Mouse (Mus musculus) lung, postnatal 25 days (tissue): Measurements from ENCODE around the gene Fxn.

Experiments
- DNase-seq: peaks from one replicate; pipeline ENCODE4 v3.0.0; 2022; ENCODE audit warnings: low spot score

Fxn gene

DNA sequence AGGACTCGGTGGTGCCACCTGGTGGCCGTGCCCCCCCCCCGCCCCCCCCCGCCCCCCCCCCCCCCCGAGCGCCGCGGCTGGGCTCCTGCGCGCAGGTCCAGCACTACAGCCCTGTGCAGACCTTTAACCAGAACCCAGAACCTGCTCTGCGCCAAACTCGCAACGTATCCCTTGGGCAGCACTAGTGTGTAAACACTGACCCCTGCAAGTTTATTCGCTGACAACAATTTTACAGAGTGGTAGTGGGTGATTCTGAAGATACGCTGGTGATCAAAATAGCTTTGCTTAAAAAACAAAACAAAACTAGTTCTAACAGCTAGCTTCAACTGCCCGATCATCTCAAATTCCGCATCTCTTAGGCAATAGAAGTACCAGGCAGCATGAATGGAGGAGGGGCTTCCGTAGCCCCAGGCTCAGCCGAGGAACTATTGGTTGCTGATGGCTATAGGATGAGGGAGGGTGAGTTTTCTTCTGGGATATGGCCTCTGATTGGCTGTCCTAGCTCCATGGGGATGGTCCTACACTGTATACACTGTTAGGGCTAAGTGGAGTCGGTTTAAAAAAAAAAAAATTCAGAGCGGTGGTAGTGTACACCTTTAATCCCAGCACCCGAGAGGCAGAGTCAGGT lies at the start of gene Fxn:
Gene Fxn, minus strand, starts transcription at position 5 of the 628 bp plus-strand sequence.
- peak; percentile 16 for DNase-seq

DNA sequence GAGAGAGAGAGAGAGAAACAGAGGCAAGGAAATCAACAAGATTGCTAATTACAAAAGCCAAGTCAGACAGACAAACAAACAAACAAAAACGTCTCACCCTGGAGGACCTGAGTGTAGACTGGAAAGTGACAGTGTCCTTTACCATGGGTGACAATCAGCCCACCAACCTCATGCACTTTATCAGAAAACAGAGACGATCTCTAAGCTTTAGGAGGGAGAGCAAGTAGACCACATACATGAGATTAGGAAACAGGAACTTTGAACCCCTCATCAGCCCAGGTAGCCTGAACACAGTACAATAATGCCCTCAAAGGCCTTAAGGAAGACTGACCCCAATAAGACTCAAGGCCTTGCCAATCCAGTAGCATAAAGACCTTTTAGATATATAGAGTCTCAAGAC lies 47.5 kb upstream of the Fxn start:
- no peak for DNase-seq

DNA sequence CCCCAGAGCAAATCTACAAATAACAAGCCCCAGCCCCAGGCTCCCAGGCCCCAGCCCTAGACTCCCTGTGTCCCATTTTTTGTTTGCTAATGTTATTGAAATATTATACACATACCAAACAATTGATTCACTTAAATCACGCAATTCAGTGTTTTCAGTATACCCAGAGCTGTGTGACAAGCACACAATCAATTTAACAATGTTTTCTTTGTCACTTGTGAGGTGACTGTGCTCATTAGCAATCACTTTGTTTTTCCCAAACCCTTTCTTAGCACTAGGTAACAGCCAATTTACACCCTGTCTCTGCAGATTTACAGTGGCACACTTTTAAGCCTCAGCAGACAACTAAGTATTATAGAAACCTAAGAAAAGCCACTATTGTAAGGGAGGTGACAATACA lies 46.6 kb upstream of the Fxn start:
- no peak for DNase-seq

- DNase-seq: no peak
These were observed 45.3 kb upstream of the Fxn start for GRCm38 (mm10) chr19:24325692-24326091.

DNA sequence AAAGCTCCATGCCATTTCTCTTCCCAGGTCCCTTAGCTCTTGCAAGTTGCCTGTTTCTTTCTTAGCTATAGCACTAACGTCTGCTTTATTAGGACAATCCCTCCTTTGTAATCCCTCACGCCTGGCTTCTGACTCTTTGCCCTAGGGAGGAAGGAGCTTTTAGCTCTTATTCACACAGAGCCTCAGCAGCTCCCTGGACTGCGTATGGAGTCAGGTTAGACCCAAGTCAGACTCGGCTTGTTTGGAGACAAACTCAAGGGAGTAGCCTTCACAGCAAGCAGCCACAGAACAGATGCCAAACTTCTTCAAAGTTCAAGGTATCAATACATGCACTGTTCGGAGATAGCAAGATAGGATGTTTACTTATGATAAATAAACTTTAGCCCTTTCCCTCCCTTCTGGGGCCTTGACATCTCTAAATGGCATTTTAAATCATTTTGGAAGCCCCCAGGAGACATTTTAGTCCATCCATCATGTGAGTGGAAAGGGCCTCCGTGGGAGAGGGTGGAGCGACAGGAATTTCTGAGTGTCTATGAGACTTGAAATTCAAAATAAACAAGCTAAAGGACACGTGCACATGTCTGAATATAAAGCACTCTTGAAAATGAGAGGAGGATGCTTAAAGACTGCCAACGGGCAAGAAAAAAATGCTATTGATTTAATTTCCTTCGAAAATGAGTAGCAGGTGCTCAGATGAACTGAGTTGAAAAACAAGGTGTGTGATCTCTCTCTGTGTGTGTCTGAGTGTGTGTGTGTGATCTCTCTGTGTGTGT lies 43.6 kb upstream of the Fxn start:
- DNase-seq: no peak

- no peak for DNase-seq
These were observed 41.5 kb upstream of the Fxn start for GRCm38 (mm10) chr19:24321900-24322311.

- DNase-seq: peak; percentile 63
These were observed 41.0 kb upstream of the Fxn start for GRCm38 (mm10) chr19:24321211-24321899.

DNA sequence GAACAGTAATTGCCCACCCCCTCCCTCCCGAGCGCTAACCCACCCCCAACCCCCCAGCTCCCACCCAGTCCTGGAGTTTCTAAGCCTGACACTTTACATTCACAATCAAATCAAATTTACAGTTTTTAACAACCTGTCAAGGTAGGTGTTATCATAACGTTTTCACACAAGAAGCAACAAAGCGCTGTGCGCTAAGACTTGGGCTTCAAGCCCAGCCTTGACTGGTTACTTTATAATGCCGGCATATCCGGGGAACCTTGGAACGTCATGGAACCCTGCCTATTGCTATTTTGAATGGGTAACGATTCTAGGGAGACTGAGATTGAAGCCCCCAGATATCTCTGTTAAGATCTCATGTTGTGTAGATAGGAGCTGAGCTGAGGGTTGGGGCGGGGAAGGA lies 37.8 kb upstream of the Fxn start:
- no peak for DNase-seq

DNA sequence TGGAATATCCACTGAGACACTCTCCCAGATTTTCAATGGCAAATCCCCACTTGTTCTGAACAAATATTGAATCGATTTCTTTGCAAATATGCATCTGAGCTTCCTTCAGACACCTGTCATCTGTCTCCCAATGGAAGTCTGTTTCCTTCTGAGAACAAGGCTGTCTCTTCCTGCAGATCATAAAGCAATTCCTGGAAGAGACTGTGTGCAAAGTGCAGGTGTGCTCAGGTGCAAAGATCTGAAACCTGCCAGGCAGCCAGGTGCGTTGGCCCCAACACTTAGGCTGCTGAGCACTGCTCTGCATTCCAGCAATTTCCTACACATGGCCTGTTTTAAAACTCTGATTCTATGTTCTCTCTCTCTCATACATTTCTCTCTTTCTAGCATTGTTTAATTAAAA lies 37.3 kb upstream of the Fxn start:
- DNase-seq: no peak

- DNase-seq: no peak
These were observed 36.7 kb upstream of the Fxn start for GRCm38 (mm10) chr19:24317038-24317591.

DNA sequence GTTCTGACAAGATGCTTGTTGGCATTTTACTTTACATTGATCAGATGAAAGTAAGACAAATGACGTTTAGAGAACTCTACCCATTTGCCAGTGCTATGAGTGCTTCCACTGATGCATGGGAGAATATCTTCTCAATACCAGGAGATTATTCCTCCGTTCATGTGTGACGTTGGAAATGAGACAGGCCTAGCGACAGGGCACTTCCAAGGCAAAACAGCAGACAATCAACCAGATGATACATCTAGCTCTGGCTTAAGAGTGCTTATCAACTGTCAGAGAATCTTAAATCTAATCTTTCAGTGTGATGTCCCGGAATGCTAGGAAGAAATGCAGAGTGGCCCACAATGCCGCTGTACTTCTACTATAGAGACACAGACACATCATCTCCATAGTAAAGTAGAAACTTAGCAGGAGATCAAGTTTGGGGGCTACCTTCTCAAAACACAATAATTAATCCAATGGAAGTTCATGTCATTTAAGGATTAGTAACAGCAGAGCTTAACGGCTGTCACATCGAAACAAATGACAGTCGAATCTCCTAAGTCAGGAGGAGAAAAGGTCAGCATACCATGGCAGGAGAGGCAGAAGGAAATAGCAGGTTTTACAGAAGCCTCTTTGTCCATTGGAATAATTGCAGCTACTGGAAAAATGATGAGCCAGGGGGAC lies 35.8 kb upstream of the Fxn start:
- no peak for DNase-seq

GRCm38 (mm10) chr19:24315234-24315633 lies 34.8 kb upstream of the Fxn start:
- DNase-seq: no peak

DNA sequence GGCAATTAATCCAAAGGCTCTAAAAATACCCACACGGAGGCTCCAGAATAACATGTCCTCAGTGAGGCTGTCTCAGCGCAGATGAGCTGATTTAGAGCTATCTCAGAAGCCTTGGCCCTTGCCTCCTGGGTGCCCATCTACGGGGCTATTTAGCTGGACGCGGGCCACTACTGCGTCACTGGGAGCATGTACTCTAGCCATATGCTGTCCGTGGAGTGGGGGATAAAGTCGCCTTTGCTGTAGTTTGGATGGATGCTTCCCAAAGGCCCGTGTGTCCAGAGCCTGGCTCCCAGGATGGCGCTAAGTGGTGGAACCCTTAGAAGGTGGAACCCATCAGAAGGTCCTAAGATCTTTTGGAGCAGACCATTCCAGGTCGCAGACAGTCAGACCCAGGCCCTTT lies 34.3 kb upstream of the Fxn start:
- no peak for DNase-seq

GRCm38 (mm10) chr19:24312556-24313342 lies 32.3 kb upstream of the Fxn start:
- no peak for DNase-seq

DNA sequence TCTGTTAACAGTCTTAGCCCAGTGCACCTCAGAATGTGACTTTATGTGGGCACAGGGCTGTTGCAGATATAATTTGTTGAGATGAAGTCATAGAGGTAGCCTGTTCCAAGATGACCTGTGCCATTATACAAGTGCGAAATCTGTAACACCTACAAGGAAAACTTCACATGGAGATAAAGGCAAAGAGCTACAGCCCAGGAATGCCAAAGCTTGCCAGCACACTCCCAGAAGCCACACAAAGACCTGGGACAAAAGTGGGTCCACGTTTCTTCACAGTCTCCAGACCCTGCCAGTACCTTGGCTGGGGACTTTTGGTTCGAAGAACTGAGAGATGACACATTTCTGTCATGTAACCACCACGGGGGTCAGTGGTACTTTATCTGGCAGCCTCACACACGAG lies 31.6 kb upstream of the Fxn start:
- DNase-seq: no peak

- peak; percentile 49 for DNase-seq
These were observed 27.9 kb upstream of the Fxn start for GRCm38 (mm10) chr19:24308305-24308705.

- peak; percentile 52 for DNase-seq
These were observed 27.1 kb upstream of the Fxn start for GRCm38 (mm10) chr19:24307271-24308221.

- DNase-seq: no peak
These were observed 25.9 kb upstream of the Fxn start for GRCm38 (mm10) chr19:24306351-24306750.

- DNase-seq: no peak
These were observed 21.8 kb upstream of the Fxn start for GRCm38 (mm10) chr19:24302198-24302597.

DNA sequence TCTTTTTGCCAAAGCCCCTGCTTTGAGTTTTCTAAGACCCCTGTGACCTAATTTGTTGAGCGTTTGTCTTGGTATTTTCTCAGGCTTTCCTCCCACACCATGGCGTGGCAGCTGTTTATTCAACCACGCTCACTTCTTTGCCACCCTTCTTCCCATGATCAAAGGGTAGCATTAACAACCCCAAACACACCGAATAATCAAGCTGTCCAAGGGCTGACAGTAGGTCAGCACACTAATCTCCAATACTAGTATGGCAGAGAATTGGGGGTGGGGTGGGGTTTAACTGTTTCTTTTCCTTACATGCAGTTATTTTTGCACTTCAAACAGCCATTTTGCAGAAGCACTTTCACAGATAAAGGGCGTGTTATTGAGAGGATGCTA lies 21.4 kb upstream of the Fxn start:
- no peak for DNase-seq
